Mouse (Mus musculus) midbrain, embryonic 11.5 days (tissue): ENCODE measurements at regions not wholly inside any gene's neighbourhood (a gene's known extent, or its start where the extent isn't known, plus 50 kb on each side); places are given as distances from the start of the nearest gene placed in this dataset.

Experiments used
- ATAC-seq: fragments of 200-750 bp; cut with Nextera tagmentation; 2 replicates; pipeline ENCODE4 v1.8.0; 2017; ENCODE audit warnings: moderate TSS enrichment, moderate library complexity; ENCODE audit not compliant: low FRiP score
- DNase-seq: peaks from one replicate; pipeline ENCODE4 v3.0.0; 2015; ENCODE audit warnings: low spot score; ENCODE audit errors: missing footprints
- H3K27ac ChIP-seq: fragments of 300-500 bp; sonication (generic); 2 replicates; pipeline ENCODE4 v1.5.1; 2014; ENCODE audit warnings: low read depth, low read length
- H3K27me3 ChIP-seq: fragments of 300-500 bp; sonication (generic); 2 replicates; pipeline ENCODE4 v1.6.1; 2014; ENCODE audit warnings: mild to moderate bottlenecking, low read length, moderate library complexity, mixed read lengths; ENCODE audit not compliant: control insufficient read depth, insufficient read depth
- H3K36me3 ChIP-seq: fragments of 300-500 bp; sonication (generic); 2 replicates; pipeline ENCODE4 v1.6.1; 2014; ENCODE audit warnings: mild to moderate bottlenecking, low read length, moderate library complexity, mixed read lengths; ENCODE audit not compliant: control insufficient read depth, insufficient read depth
- H3K4me1 ChIP-seq: fragments of 300-500 bp; sonication (generic); 2 replicates; pipeline ENCODE4 v1.6.1; 2014; ENCODE audit warnings: low read length; ENCODE audit not compliant: control insufficient read depth, insufficient read depth
- H3K4me2 ChIP-seq: fragments of 300-500 bp; sonication (generic); 2 replicates; pipeline ENCODE4 v1.6.1; 2014; ENCODE audit warnings: mild to moderate bottlenecking, moderate library complexity
- H3K4me3 ChIP-seq: fragments of 300-500 bp; sonication (generic); 2 replicates; pipeline ENCODE4 v1.5.1; 2014; ENCODE audit warnings: low read depth, low read length
- H3K9ac ChIP-seq: fragments of 300-500 bp; sonication (generic); 2 replicates; pipeline ENCODE4 v1.6.1; 2014; ENCODE audit warnings: low read length
- H3K9me3 ChIP-seq: fragments of 300-500 bp; sonication (generic); 2 replicates; pipeline ENCODE4 v1.6.1; 2016; ENCODE audit warnings: low read length; ENCODE audit not compliant: control insufficient read depth
- WGBS: fragments of 180-500 bp; shearing (Covaris S2); extraction: QIAGEN DNeasy Blood & Tissue Kit; methylation state at CpG from one replicate; pipeline ENCODE4 v1.1.7; 2014; 5-methylcytosine and 5-hydroxymethylcytosine counted together

DNA sequence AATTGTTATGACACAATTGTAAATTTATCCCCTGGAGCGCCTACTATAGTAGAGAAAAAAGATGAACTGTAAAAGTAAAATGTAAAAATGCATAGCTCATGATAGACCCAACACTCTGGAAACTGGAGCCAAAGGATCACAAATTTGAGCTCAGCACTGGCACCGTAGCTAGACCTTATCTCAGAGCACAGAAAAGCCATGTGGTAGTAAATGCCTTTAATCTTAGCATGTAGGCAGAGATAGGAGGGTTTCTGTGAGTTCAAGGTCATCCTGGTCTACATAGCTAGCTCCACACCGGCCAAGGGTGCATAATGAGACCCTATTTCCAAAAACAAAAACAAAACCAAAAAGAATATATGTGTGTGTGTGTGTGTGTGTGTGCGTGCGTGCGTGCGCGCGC is 203.6 kb upstream of the Hnrnpa3 start:
- H3K9me3 ChIP-seq = no peaks in the 10 kb centered on the region
- WGBS = 93% methylated on average over 9 of the region's 9 CpGs
- H3K4me3 ChIP-seq = no peak overlapping the region
- H3K27ac ChIP-seq = no peak overlapping the region
- H3K4me2 ChIP-seq = no peak overlapping the region
- no peak for ATAC-seq
- no peaks in the 10 kb centered on the region for H3K27me3 ChIP-seq
- no peaks in the 10 kb centered on the region for H3K36me3 ChIP-seq
- H3K4me1 ChIP-seq = no peaks in the 10 kb centered on the region
- DNase-seq = peak; percentile 21
- no peak overlapping the region for H3K9ac ChIP-seq

DNA sequence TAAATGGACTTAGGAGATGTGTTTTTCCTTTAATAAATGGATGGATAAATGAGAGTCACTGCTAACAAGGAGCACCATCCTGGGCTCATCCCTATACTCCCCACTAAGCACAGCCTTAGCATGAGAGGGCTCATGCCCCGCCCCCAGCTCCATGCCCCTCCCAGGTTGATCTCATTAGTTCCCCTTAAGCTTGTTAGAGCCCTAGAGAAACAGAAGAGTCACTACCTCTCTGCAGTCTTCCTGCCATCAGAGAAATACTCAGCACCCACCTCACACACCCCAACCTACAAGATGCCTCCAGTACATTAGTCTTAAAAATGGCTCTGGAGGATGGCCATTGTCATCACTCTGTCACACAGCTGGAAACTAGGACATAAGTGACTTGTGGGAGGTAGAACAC is 202.8 kb upstream of the Hnrnpa3 start:
- no peak overlapping the region for H3K27ac ChIP-seq
- H3K4me1 ChIP-seq = no peaks in the 10 kb centered on the region
- no peaks in the 10 kb centered on the region for H3K9me3 ChIP-seq
- 76% methylated on average over 1 of the region's 1 CpGs for WGBS
- H3K4me2 ChIP-seq = no peak overlapping the region
- no peaks in the 10 kb centered on the region for H3K36me3 ChIP-seq
- no peak overlapping the region for H3K9ac ChIP-seq
- DNase-seq (peak; percentile 31), ATAC-seq (no peak)
- H3K4me3 ChIP-seq = no peak overlapping the region
- no peaks in the 10 kb centered on the region for H3K27me3 ChIP-seq

DNA sequence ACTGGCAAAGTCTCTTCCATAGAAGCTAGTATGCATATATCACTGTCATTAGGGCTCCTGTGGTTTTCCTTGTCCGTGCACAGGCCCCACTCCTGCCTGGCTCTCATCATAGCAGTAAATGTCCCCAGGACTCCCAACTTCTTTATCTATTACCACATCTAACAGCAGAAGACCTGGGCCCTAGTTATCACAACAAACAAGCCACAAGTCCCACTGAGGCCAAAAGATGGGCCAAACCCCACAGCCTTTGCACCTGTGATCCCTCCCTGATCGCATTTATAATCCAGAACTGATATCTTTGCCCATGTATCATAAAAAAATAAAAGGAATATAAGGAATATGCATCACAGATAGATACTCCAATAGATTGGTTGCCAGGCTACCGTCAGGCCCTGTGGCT is 201.6 kb upstream of the Hnrnpa3 start:
- Histone ChIP-seq H3K4me1 (no peaks in the 10 kb centered on the region), H3K27me3 (no peaks in the 10 kb centered on the region), H3K9ac (no peak overlapping the region), H3K9me3 (no peaks in the 10 kb centered on the region), H3K27ac (no peak overlapping the region), H3K4me2 (no peak overlapping the region), H3K4me3 (no peak overlapping the region), H3K36me3 (no peaks in the 10 kb centered on the region)
- ATAC-seq = no peak
- WGBS = 89% methylated on average over 3 of the region's 3 CpGs
- DNase-seq = no peak

DNA sequence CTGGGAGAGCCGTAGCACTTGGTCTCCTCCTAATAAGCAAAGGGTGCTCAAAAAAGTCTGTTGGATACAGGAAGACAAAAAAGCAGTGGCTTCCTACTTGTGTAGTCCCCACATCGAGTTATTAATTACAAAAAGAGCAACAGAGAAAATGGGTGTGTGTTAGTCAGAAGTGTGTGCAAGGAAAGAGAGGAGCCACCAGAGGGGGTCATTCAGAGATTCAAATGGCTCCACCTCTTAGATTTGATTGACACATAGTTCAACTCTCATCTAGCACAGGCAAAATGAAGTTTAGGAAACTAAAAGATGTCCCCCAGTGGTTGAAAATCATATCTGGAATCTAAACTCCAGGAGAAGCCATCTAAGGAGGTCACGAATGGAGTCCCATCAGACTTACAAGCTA is 200.2 kb upstream of the Hnrnpa3 start:
- ATAC-seq (no peak), DNase-seq (peak; percentile 37)
- no peaks in the 10 kb centered on the region for H3K4me1 ChIP-seq
- H3K9me3 ChIP-seq = no peaks in the 10 kb centered on the region
- H3K36me3 ChIP-seq = no peaks in the 10 kb centered on the region
- no peak overlapping the region for H3K4me3 ChIP-seq
- WGBS = 93% methylated on average over 3 of the region's 3 CpGs
- no peak overlapping the region for H3K27ac ChIP-seq
- no peak overlapping the region for H3K4me2 ChIP-seq
- H3K27me3 ChIP-seq = no peaks in the 10 kb centered on the region
- H3K9ac ChIP-seq = no peak overlapping the region

DNA sequence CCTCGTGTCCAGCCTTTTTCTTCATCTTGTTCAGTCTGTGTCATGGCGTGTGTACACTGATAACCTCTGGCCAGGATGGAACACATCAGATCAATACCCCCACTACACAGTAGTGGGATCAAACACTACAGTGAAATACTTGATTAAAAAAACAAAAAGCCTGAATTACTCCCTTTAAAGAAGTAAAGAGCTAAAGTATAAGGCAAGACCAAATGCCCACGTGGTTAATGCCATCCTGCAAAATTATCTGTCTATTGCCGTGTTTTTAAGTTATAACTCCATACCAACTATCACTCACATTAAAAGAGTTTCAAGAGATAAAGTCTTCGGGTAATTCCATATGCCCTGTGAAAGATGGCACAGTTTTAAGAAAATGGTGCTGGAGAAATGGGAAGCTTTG is 198.6 kb upstream of the Hnrnpa3 start:
- Histone ChIP-seq H3K4me2 (no peak overlapping the region), H3K9ac (no peak overlapping the region), H3K9me3 (no peaks in the 10 kb centered on the region), H3K36me3 (no peaks in the 10 kb centered on the region), H3K4me1 (no peaks in the 10 kb centered on the region), H3K27ac (no peak overlapping the region), H3K4me3 (no peak overlapping the region), H3K27me3 (no peaks in the 10 kb centered on the region)
- WGBS = 85% methylated on average over 5 of the region's 5 CpGs
- DNase-seq (peak; percentile 44), ATAC-seq (no peak)

DNA sequence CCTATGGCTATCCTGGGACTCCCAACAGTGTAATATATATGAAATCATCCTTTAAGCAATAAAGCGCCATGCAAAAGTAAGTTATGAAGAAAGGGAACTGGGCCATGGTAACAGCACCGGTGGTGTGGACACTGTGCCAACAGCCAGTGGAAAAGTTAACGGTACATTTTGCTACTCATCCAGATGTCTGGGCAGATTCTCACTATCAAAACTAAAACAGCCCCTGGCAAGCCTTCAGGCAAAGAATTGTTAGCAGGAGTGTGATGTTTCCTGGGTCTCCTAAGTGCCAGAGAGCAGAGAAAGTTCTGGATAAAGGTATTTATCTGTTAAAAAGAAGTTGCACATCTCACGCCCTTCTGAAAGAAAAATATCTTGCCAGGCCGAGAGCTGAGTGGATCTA is 198.0 kb upstream of the Hnrnpa3 start:
- DNase-seq (peak; percentile 79), ATAC-seq (no peak)
- Histone ChIP-seq H3K27ac (no peak overlapping the region), H3K4me2 (no peak overlapping the region), H3K36me3 (no peaks in the 10 kb centered on the region), H3K9me3 (no peaks in the 10 kb centered on the region), H3K4me3 (no peak overlapping the region), H3K27me3 (no peaks in the 10 kb centered on the region), H3K9ac (no peak overlapping the region), H3K4me1 (no peaks in the 10 kb centered on the region)
- WGBS = 61% methylated on average over 5 of the region's 5 CpGs

DNA sequence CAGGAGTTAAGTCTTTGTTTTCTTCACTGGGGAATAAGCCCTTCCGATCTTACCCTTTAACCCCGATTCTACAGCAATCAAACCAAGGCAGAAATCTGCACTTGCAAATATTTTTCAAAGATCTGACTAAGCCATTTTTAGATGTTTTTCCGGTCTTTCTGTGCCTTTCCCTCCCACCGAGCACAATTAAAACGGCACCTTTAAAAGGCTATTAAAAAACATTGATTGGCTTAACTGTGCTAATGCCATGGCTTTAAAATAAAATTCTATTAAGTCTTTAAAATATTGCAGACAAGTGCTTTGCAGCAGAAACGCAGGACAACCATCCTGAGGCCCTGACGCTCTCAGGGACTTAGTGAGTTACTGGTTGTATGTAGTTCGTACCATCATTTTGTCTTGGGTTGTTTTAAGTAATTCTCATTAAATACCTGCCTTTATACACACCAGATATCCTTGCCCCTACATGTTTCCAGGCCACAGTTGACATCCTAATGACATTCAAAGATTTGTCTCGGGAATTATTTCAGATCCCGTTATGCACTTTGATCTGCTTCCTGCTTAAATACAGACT is 197.6 kb upstream of the Hnrnpa3 start:
- whole genome bisulfite sequencing = 52% methylated on average over 10 of the region's 10 CpGs
- DNase-seq (peak; percentile 81), ATAC-seq (no peak)
- no peaks in the 10 kb centered on the region for H3K4me1 ChIP-seq
- H3K36me3 ChIP-seq = no peaks in the 10 kb centered on the region
- H3K27me3 ChIP-seq = no peaks in the 10 kb centered on the region
- no peak overlapping the region for H3K27ac ChIP-seq
- H3K4me3 ChIP-seq = no peak overlapping the region
- H3K9me3 ChIP-seq = no peaks in the 10 kb centered on the region
- no peak overlapping the region for H3K9ac ChIP-seq
- no peak overlapping the region for H3K4me2 ChIP-seq

DNA sequence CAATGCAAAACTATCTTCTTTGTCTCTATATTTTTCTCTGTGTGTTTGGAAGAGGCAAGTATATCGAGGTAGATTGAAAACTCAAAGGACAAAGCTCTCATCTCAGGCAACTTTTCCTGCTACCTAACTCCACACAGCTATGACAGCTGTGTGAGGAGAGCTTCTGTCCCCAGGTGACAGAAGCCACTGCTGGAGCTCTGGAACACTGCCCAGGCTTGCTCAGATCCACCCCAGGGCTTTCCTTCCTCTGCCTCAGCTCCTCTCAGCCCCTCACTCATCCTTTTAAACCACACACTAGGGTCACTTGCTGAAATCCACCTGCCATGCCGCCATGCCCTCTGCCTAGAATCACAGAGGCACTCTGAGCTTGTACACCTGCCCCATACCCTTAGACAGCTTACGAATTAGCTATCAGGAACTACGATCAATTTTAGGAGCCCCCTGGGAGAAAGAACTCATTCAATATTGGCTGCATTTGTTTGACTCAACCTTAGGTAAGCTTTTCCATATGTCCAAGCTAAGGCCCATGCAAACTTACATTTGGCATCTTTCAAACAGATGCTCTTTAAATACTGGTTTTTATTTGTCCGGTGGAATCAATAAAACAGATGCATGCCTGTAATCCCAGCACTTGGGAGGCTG is 196.9 kb upstream of the Hnrnpa3 start:
- Histone ChIP-seq H3K4me2 (no peak overlapping the region), H3K4me3 (no peak overlapping the region), H3K36me3 (no peaks in the 10 kb centered on the region), H3K9me3 (no peaks in the 10 kb centered on the region), H3K27ac (no peak overlapping the region), H3K27me3 (no peaks in the 10 kb centered on the region), H3K4me1 (no peaks in the 10 kb centered on the region), H3K9ac (no peak overlapping the region)
- WGBS = 73% methylated on average over 5 of the region's 5 CpGs
- ATAC-seq = no peak
- DNase-seq = peak; percentile 28

DNA sequence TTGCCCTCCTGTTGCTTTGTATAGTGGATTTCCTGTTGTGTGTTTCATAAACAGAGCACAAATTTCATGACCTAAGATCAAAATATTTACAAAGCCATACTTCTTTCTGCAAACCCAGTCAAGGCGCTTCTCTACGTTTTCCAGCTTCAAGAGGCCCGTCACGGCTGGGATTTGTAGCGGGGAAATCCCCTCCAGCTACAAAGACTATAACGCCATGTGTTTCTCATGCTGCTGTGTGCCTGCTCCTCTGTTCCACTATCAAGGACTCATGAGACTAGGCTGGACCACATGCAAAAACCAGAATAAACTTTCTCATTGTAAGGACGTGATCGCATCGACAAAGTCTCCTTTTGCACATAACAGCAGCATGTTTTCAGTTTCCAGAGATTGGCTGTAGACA is 196.0 kb upstream of the Hnrnpa3 start:
- Histone ChIP-seq H3K4me3 (no peak overlapping the region), H3K4me1 (no peaks in the 10 kb centered on the region), H3K9ac (no peak overlapping the region), H3K27me3 (no peaks in the 10 kb centered on the region), H3K9me3 (no peaks in the 10 kb centered on the region), H3K4me2 (no peak overlapping the region), H3K36me3 (no peaks in the 10 kb centered on the region), H3K27ac (no peak overlapping the region)
- DNase-seq (peak; percentile 80), ATAC-seq (no peak)
- 83% methylated on average over 9 of the region's 9 CpGs for WGBS
